Mouse (Mus musculus) urinary bladder, postnatal 36 days (tissue): Measurements from ENCODE around the gene Ctnnbip1.

Experiments used
- DNase-seq, 2 experiments: peaks; one replicate each; pipeline ENCODE4 v3.0.0; 2022; ENCODE audit warnings: low spot score in 2 of 2, mixed read lengths in 1 of 2

Gene Ctnnbip1

DNA sequence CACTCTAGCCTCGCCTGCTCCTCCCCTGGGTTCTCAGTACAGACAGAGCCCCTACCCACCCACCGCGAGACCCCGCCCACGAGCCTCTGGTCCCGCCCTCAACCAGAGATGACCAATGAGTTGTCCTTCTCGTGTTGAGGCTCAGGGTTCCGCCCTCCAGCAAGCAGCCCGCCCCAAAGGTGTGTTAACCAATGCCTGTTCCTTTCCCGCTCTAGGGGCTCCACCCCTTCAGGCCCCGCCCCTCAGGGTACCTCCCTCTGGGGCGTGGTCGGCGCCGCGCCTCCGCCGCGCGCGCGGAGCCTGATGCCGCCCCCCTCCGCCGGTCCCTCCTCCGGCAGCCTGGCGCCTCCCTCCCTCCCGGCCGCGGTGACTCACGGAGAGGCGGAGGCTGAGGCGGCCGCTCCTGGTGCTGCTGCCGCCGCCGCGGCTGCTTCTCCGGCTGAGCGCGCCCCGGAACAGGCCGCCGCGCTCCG lies at the start of gene Ctnnbip1:
TSS of gene Ctnnbip1 (plus strand) at position 369 of the 473 bp plus-strand sequence.
- DNase-seq, result peak; percentile 97 to 99

DNA sequence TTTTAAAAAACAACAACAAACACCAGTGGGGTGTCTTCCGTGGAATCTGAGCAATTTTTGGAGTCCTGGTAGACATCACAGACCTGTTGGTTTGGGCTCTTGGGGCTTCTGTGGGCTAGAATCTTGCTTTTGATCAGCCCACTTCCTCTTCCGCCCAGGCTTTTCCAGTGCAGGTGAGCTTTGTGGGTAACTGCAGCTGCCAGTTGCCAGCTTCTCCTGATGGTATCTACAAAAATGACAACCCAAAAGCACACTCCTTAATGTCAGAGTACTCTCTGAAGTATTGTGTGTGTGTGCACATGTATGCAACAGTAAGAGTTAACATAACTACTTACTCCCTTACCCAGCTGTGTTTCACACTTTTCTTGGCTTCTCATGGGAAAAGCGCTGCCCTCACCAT lies 48.5 kb upstream of the Ctnnbip1 start:
- DNase-seq, result no peak

DNA sequence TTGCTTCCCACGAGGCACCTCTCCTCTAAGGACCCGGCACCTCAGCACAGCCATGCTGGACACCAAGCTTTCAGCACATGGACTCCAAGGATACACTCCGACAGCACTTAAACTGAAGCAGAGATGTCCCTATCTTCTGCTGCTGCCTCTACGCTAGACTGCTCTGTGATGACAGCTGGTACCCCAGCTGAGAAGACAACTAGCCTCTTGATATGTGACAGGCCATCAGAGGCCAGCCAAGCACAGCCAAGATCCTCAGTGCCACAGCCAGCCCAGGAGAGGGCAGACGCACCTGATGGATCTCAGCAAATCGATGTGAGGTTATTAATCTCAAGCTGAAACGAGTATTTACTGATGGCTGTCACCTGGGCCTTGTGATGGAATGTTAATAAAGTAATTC lies 42.9 kb upstream of the Ctnnbip1 start:
- no peak for DNase-seq

DNA sequence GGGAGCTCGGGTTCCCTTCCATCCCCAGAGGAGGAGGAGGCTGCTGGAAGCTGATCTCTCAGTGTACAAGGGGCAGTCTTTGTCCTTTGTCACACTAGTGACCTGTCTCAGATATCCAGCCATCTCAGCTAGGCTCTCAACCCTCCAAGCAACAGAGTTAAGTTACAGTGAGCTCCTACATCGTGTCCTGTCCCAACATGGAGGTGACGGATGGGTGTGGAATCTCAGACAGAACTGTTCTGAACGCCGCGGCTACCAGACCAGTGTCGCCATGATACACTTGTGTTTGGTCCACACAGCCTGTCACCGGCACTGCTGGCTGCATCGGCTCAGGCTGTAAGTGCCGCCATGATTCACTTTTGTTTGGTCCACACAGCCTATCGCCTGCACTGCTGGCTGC lies 41.0 kb upstream of the Ctnnbip1 start, which contains the start of gene Tmem274:
TSS of gene Tmem274 (plus strand) at position 301 of the 400 bp plus-strand sequence.
- DNase-seq, result no peak

DNA sequence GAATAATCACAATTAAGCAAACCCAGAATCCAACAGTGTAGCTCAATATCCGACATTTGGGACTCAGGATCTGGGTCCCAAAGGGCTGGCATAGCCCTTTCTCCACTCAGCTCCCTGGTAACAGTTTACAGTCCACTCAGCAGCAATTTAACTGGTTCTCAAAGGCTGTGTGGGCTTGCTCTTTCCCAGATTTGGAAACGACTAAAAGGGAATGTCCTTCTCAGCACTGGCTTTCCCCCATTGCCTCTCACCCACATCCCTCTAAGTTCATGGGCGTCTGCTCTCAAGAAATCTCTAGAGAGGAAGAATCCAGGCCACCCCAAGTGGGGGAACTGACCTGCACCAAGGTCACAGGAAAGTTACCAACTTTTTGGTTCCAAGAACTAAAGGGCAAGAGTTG lies 33.5 kb upstream of the Ctnnbip1 start:
- DNase-seq, result no peak

DNA sequence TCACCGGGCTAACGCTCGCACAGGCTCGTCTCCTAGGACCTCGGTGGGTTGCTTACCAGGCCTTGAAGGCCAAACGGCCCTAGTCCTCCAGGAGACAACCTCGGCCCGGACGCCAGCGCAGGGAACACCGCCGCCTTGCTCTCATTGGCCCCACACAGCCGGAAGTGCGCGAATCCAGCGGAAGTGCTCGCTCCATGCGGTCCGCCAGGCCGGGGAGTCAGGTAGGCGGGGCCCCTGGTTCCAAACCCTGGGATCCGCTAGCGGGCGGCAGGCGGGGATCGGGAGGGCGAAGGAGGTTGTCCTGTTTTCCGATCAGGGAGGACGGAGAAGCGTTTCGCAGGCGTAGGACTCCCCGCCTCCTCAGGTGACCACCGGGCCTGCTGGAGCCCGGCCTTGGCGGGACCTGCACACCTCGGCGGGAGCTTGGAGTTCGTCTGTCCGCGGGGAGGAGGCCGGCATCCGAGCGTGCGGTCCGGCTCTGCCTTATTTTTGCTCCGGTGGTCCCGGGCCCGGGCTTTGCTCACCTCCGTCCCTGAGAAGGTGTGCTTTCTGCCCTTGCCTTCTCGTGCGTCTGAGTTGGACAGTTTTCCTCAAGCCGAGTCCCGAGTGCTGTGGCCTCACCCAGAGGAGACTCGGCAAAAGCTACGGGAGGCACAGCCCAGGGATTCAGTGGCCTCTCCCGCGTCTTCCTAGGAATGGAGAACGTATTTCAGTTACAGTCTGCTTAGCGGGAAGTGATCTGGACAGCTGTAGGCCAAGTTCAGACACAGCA lies 32.8 kb upstream of the Ctnnbip1 start, which contains the start of the genes Nmnat1 and Lzic:
TSS of gene Nmnat1 (minus strand) at position 150 of the 772 bp plus-strand sequence.
TSS of gene Lzic (plus strand) at position 177 of the 772 bp plus-strand sequence.
- peak; percentile 85 to 94 for DNase-seq

DNA sequence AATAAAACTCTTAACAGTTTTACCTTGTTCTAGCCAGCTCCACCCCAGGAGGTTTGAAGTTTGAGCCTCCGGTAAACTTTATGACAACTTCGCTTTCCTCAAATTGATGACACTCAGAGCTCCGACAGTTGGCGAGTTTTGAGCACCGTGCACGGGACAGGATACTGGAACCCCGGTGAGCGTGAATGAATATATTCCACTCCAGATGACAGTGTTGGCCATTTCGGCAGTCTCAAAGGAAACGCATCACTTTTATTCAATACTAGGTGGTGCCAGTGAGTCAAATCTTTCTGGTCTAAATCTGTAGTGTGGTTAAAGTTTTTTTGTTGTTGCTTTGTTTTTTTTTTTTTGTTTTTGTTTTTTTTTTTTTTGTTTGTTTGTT lies 32.2 kb upstream of the Ctnnbip1 start:
- peak in 1 of 2 experiments; percentile 20 for DNase-seq

DNA sequence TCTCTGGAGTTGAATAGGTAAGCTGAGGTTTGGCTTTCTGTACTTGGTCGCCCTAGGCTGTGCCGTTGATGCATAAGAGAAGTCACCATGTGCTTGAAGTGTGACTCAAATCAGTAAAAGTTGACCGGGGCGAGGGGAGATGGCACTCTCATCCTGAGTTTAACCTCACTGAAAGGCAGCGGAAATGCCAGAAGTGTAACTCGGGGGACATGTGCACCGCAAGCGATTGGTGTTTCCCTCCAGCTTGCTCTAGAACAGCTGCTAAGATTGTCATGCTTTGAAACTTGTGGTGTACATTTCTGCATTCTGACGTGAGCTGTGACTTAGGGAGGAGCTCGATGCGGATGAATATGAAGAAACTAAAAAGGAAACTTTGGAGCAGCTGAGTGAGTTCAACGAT lies 30.3 kb upstream of the Ctnnbip1 start:
- no peak for DNase-seq

DNA sequence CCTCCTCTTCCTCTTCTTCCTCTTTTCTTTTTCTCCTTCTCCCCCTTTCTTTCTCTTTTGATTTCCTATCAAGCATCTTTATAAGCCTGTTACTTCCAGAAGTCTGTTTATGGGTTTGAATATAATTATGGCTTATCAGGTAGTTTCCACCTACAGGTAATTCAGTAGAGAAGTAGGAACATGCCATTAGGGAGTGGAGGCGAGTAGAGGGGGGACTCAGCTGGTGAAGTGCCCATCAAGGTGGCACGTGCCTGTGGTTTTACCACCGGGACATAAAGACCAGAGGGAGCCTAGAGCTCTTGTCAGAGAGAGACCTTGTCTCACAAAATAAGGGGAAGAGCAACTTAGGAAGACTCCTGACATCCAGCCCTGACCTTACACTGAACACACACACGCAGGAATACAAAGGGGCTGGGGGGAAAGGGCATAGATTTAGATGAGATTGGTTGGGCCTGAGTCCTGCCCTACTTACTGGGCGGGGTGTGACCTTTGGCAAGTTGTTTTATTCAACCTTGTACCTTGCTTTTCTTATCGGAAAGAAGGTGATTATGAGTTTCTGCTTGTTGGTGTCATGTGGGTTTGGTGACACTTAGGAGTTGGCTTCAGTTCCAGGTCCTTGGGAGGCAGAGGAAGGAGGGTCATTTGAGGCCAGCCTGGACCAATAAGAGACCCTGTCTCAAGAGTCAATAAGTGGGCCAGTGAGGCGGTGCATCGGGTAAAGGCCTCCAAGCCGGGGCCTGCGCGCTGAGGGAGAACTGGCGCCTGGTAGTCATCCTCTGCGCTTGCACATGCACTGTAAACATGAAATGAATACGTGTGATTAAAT lies 28.4 kb upstream of the Ctnnbip1 start:
- DNase-seq, result peak; percentile 6

DNA sequence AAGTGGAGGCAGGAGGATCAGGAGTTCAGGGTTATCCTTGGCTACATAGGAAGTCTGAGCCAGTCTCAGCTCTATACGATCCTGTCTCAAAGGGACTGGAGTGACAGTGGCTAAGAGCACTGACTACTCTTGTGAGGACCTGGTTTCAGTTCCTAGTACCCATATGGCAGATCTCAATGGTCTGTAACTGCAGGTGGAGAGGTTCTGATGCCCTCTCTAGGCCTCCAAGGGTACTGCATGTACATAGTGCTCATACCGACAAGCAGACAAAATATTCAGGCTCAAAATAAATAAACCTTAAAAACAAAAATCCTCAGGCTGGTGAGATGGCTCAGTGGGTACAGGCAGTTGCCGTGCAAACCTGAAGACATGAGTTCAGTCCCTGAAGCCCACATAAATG lies 26.9 kb upstream of the Ctnnbip1 start:
- DNase-seq, result no peak

DNA sequence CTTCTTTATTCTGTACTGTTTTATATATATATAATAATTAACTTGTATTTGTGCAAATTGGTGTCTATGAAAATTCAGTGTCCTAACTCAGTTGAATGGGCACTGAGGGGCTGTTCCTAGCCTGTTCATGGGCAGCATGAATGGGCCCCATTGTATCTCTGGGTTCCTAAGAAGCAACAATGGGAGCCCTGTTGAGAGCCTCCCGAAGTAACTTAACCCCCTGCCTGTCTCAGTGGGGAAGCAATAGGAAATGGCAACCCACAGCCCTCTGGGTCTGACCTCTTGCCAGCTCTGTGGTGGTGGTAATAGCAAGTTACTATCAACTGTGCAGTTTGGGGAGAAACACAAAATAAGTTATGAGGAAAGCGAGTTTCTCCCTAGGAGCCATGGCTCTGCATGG lies 21.4 kb upstream of the Ctnnbip1 start:
- DNase-seq, result no peak

DNA sequence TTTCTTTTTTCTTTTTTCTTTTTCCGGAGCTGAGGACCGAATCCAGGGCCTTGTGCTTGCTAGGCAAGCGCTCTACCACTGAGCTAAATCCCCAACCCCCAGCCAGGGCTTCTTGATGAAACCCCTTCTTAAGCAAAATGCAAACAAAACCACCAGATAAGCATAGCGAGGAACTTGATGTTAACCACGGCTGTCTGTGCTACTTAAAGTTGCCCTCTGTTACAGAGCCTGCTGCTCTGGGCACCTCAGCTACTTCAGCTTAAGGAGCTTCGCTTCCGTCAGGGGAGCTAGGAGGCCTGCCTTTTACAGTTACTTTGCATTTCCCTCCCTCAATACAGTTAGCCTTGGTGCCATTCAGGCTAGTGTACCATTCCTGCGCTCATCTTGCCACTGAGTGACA lies 19.1 kb upstream of the Ctnnbip1 start:
- DNase-seq, result no peak

DNA sequence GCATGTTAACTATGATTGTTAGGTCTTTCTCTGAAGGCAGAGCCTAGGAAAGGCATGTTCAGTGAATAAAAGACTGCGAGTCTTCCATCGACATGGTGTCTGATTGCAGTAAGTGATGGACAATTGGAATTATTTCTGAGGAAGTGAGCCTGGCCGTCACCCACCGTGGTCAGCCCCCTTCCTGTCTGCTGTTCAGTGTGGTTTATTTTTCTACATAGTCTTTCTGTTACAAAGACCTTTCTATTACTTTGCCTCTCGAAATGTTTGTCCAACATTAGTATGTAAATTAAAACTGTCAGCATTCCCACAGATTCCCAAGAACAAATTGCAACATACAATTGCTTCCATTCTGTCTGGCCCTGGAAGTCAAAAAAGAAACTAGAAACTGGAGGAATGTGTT lies 18.2 kb upstream of the Ctnnbip1 start:
- DNase-seq, result no peak

DNA sequence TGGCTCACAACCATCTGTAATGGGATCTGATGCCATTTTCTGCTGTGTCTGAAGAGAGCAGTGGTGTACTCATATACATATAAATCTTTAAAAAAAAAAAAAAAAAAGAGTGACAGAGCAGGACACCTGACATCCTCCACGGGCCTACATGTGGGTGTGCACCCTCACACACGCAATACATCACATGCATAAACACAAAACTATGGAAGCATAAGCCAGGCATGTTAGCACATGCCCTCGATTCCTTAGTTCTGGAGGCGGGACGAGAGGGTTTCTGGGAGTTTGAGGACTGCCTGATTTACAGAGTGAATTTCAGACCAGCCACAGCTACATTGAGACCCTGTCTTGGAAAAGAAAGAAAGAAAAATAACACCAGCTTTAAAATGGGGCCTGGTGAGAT lies 13.7 kb upstream of the Ctnnbip1 start:
- DNase-seq, result no peak

DNA sequence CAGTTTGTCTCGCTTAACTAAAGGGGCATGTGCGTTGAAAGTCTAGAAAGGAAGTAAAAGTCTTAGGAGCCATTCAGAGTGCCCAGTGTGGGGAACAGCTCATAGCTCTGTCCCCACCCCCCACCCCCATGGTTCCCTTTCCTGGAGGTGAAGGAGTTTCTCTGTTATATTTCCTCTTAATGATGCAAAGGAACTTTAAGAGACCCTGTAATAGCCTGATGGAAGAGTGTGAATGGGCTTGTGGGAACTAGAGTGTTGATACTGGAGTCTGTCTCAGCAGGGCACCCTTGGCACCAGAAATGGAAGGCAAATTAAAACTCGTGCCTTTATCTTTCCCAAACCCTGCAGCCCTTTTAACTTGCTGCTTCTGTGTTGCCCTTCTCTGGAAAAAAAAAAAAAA lies 13.2 kb upstream of the Ctnnbip1 start:
- no peak for DNase-seq

DNA sequence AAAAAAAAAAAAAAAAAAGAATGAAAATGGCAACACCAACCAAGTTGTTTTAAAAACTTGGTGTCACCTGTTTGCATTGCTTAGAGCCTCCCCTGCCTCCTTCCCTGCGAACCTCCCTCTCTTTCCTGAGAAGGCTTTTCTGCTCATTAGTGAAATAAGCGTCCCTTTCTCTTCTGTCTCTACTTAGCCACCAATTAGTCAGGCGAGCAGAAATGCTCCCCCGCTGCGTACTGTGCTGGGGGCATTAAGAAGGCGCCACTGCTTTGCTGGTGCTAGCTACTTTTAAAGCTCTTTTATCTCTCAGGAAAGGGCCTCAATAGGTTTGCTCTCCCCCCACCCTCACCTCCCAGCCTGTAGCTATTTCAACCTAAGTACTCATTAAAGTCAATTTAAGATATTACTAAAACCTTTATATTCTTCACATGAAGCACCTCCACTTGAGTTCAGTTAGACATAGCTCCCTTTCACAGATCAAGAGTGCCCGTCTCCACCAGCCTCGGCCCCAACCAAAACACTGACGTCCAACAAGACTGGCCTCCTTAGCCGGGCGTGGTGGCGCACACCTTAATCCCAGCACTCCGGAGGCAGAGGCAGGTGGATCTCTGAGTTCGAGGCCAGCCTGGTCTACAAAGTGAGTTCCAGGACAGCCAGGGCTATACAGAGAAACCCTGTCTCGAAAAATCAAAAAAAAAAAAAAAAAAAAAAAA lies 12.6 kb upstream of the Ctnnbip1 start:
- no peak for DNase-seq

DNA sequence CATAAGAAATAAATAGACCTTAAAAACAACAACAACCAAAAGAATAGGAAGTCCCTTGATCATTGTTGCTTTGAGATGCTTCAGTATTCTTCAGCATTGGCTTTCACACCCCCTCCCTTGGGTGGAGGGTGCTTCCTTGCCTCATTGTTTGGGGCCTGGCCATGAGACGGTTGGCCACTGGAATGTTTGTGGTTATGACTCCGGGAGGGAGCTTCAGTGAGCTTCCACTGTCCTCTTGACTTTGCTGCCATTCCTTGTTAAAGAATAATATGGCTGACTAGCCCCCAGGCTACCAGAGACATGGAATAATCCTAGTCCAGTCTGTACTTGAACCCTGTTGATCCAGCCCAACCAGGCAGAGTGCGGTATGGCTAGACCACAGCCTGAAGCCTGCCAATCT lies 11.1 kb upstream of the Ctnnbip1 start:
- no peak for DNase-seq

DNA sequence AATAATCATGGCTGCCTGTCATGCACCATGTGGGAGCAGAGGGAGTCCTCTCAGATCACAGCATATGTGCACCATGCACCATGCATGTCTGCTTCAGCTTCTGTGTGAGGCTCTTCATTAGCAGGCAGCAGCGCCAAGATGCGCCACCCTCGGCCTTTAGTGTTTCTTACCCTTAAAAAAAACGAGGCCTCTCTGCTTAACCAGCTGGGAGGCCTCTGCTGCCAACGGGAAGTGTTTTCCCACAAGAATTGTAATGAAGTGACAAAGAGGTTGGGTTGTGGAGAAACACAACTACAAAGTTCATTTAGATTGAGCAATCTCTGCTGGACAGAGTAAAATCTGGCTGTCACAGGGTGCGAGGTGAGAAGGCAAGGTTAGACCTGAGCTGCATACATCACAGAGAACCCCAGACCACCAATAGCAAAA lies 6.8 kb upstream of the Ctnnbip1 start:
- no peak for DNase-seq

DNA sequence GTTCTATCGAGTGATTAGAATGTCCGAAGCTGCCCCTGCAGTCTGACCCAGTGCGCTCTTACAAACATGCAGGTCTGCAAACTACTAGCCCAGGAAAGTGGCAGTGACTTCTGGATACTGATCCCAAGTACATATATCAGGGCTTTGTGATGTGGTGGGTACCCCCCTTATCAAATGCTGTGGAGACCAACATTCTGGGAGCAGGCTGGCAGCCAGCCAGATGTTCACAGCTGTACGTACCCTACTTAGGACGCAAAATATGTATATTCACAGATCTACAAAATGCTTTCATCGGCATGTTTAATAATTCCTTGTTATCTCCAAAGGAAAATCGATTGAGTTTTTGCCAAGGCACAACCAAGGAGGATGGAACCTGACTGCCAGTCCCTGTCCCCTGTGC lies 6.0 kb upstream of the Ctnnbip1 start:
- no peak for DNase-seq

DNA sequence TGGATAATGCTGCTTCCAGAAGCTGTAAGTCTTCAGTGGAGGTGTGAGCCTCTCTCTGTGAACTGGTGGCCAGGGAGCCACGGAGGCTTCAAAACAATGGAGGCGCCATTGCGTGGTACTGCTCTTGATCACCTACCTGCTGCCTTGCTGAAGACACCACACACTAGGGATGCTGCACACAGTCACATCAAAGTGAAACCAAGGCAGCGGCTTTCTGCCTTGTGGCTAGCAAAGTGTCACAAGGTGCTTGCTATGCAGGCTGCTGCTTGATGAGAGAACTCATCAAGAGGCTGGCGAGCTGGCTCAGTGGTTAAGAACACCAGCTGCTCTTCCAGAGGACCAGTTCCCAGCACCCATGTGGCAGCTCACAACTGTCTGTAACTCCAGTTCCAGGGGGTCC lies 2.3 kb upstream of the Ctnnbip1 start:
- no peak for DNase-seq

DNA sequence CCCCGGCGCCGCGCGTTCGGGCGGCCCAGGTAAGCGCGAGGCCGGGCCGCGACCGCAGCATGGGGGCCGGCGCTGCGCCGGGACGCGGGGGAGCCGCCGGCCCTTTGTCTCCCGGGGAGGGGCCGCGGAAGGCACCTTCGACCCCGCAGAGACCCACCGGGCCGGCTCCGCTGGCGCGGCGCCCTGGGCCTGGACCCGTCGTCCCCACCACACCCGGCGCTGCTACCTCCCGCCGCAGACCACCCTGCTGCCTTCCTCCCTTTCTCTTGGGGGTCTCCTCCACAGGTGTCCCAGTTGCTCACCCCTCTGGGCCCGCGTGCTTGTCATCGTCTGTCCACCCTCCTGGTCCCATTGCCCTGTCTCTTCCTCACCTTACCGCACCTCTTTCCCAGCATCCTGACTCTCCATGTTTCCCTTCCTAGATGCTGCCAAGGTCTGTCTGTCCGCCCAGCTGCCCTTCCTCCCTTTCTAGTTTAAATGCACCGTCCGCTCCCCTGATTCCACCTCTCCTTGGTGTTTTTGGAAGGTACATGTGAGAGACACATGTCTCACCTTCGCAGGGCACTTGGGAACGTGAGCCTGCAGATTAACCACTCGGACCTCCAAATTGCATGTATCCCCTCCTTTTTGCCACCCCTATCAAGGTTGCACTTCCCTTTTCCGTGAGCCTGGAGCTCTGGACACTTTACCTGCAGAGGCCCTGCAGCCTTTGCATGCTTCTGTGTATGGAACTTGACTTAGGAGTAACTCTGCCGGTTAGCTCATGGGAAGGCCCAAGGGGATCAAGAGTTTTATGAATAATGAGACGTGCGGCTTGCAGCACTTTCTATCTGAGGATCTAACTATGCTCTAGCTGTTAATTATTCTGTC lies 550 bp downstream of the Ctnnbip1 start:
- DNase-seq, result no peak
